Mouse (Mus musculus): ENCODE data around the gene Syt9. TPM values are rescaled to one million over a fixed set of nuclear protein-coding genes. Genes with fewer than 3 reads are reported as not detected.
"Not testable (repeated sequence)": the region's sequence is repeated elsewhere in the genome, so short reads cannot be mapped to it uniquely, and the experiment has no call there.

Syt9 gene
- polyA plus RNA-seq, 1 experiment, result 5.2 TPM

DNA sequence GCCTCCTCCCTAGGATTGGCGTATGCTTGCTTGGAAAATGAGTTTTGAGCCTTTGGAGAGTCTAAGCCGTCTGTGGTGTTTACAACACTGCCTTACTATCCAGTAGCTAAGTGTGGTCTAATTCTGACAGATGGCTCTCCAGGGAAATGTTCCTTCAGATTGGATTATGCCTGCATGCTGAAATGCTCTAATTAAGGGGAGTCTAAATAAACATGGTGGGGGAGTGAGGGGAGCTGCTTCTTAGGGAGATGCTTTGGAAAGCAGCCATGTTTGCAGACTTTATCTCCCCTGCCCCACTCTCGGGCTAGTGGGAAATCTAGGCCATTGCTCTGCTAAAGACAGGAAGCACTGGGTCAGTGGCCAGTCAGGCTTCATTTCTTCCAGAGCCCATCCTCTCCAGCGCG lies 84.6 kb downstream of the Syt9 start:
- no peaks in the 10 kb centered on the region; the same call in 1 of the 2 replicates for H3K4me1 ChIP-seq (ENCODE audit: control insufficient read depth, insufficient read depth, low read length)
- no peak overlapping the region for H3K27ac ChIP-seq (ENCODE audit: insufficient read depth, low read length)
- no peak overlapping the region for H3K4me3 ChIP-seq (ENCODE audit: insufficient read depth, low read length)
- TF ChIP-seq CTCF (IDR thresholded peaks at IDR 0.05; ENCODE audit: extremely low read depth, insufficient read depth, low read length) (no peak), POLR2A (IDR thresholded peaks at IDR 0.05; ENCODE audit: extremely low read depth, insufficient read depth, low read length) (no peak)

DNA sequence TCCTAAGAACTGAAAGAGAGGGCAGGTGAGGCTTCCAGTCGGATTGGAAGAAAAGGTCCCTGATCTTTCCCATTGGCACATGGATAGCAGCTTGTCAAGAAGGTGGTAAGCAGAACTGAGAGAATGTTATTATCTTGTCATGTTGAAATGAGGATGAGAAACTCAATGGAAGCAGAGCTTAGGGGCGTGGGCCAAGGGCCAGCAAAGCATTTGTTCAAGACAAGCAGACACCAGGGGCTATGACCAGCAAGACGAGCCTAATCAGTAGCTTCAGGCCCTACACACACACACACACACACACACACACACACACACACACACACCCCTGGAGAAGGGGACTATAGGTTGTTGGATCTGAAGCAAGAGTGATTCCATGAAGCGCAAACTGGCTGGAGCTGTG lies 90.6 kb downstream of the Syt9 start:
- TF ChIP-seq CTCF (IDR thresholded peaks at IDR 0.05; ENCODE audit: extremely low read depth, insufficient read depth, low read length) (no peak), POLR2A (IDR thresholded peaks at IDR 0.05; ENCODE audit: extremely low read depth, insufficient read depth, low read length) (no peak)
- Histone ChIP-seq H3K4me1 (ENCODE audit: control insufficient read depth, insufficient read depth, low read length) (no peaks in the 10 kb centered on the region), H3K27ac (ENCODE audit: insufficient read depth, low read length) (no peak overlapping the region), H3K4me3 (ENCODE audit: insufficient read depth, low read length) (no peak overlapping the region)

DNA sequence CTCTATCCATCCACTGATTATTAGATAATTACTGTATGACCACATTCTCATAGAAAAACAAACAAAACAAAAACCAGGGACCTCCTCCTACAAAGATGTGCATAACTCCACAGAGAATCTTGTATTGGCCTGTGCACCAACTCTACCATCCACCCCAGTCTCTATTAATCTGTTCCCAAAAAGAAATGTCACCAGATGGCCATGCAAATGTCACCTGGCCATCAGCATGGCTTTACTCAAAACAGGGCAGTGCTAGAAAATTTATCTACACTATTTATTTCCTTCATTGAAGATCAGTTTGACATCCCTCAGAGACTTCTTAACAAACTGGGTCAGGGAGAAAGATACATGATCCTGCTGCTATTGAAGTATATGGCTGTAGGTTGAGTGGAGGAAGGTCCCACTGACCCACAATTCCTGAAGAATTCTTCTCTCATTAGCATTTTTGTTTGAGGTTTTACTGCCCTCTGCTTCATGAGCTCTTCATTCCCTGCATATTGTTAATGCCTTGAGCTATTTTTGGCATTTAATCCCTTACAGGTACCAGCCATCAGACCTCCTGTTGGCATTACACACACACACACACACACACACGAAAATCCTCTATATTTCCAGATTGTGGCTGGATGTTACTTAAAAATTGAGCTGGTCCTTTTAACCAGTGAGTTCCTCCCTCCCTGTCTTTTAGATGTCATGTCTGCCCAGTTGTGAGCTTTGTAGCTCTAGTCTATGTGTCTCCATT lies 91.3 kb downstream of the Syt9 start:
- H3K4me1 ChIP-seq (ENCODE audit: control insufficient read depth, insufficient read depth, low read length), result no peaks in the 10 kb centered on the region
- no peak overlapping the region for H3K4me3 ChIP-seq (ENCODE audit: insufficient read depth, low read length)
- TF ChIP-seq POLR2A (IDR thresholded peaks at IDR 0.05; ENCODE audit: extremely low read depth, insufficient read depth, low read length) (no peak), CTCF (IDR thresholded peaks at IDR 0.05; ENCODE audit: extremely low read depth, insufficient read depth, low read length) (no peak)
- H3K27ac ChIP-seq (ENCODE audit: insufficient read depth, low read length), result no peak overlapping the region

GRCm38 (mm10) chr7:107462962-107463361 lies 92.4 kb downstream of the Syt9 start:
- no peak for TF ChIP-seq POLR2A (IDR thresholded peaks at IDR 0.05; ENCODE audit: extremely low read depth, insufficient read depth, low read length)
- no peak for TF ChIP-seq CTCF (IDR thresholded peaks at IDR 0.05; ENCODE audit: extremely low read depth, insufficient read depth, low read length)
- no peaks in the 10 kb centered on the region for H3K4me1 ChIP-seq (ENCODE audit: control insufficient read depth, insufficient read depth, low read length)
- no peak overlapping the region for H3K27ac ChIP-seq (ENCODE audit: insufficient read depth, low read length)
- no peak overlapping the region for H3K4me3 ChIP-seq (ENCODE audit: insufficient read depth, low read length)

GRCm38 (mm10) chr7:107465081-107465480 lies 94.6 kb downstream of the Syt9 start:
- no peak overlapping the region for H3K27ac ChIP-seq (ENCODE audit: insufficient read depth, low read length)
- H3K4me3 ChIP-seq (ENCODE audit: insufficient read depth, low read length), result no peak overlapping the region
- TF ChIP-seq CTCF (IDR thresholded peaks at IDR 0.05; ENCODE audit: extremely low read depth, insufficient read depth, low read length) (no peak), POLR2A (IDR thresholded peaks at IDR 0.05; ENCODE audit: extremely low read depth, insufficient read depth, low read length) (no peak)
- no peaks in the 10 kb centered on the region for H3K4me1 ChIP-seq (ENCODE audit: control insufficient read depth, insufficient read depth, low read length)

GRCm38 (mm10) chr7:107478979-107479965 lies 108.7 kb downstream of the Syt9 start:
- TF ChIP-seq CTCF (IDR thresholded peaks at IDR 0.05; ENCODE audit: extremely low read depth, insufficient read depth, low read length), result no peak
- TF ChIP-seq POLR2A (IDR thresholded peaks at IDR 0.05; ENCODE audit: extremely low read depth, insufficient read depth, low read length), result no peak
- Histone ChIP-seq H3K27ac (ENCODE audit: insufficient read depth, low read length) (no peak overlapping the region), H3K4me1 (ENCODE audit: control insufficient read depth, insufficient read depth, low read length) (no peaks in the 10 kb centered on the region), H3K4me3 (ENCODE audit: insufficient read depth, low read length) (no peak overlapping the region)

- not testable (repeated sequence) for H3K27ac ChIP-seq (ENCODE audit: insufficient read depth, low read length); H3K4me3 ChIP-seq (ENCODE audit: insufficient read depth, low read length); H3K4me1 ChIP-seq (ENCODE audit: control insufficient read depth, insufficient read depth, low read length)
Measured at GRCm38 (mm10) chr7:107485709-107486108, 115.2 kb downstream of the Syt9 start.

DNA sequence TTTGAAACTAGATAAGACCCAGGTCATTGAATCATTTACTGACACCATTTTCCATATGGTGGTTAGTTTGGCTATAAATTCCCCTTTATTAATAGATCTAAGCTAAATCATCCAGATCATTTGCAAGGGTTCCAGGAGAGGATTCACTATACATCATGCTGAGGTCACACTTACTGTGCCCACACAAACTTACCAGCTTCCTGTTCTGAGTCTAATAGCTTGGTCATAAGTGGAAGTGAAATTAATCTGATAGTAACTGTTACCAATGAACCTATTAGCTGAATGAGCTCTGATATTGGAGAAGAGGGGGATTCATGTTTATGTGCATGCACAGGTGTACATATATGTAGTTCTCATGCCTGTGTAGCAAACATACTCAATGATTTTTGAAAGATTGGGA lies 124.9 kb downstream of the Syt9 start:
- Histone ChIP-seq H3K4me1 (ENCODE audit: control insufficient read depth, insufficient read depth, low read length) (no peaks in the 10 kb centered on the region), H3K27ac (ENCODE audit: insufficient read depth, low read length) (no peak overlapping the region), H3K4me3 (ENCODE audit: insufficient read depth, low read length) (no peak overlapping the region)
- no peak for TF ChIP-seq CTCF (IDR thresholded peaks at IDR 0.05; ENCODE audit: extremely low read depth, insufficient read depth, low read length)
- TF ChIP-seq POLR2A (IDR thresholded peaks at IDR 0.05; ENCODE audit: extremely low read depth, insufficient read depth, low read length), result no peak

DNA sequence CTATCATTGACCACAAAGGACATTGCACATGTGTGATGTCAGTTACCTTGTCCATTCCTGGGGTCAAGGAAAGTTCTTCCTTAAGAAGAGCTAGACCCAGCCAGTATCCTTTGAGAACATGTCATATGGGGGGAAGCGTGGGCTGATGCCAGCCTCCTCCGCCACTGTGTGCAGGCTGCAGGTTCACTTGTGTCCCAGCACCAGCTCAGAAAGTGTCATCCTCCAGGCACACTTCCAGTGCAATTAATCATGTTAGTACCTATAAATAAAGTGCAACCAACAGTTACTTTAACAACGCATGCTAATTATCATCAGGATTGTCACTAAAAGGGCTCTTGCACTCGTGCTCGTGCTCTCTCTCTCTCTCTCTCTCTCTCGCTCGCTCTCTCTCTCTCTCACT lies 126.4 kb downstream of the Syt9 start:
- TF ChIP-seq CTCF (IDR thresholded peaks at IDR 0.05; ENCODE audit: extremely low read depth, insufficient read depth, low read length), result no peak
- TF ChIP-seq POLR2A (IDR thresholded peaks at IDR 0.05; ENCODE audit: extremely low read depth, insufficient read depth, low read length), result no peak
- Histone ChIP-seq H3K4me1 (ENCODE audit: control insufficient read depth, insufficient read depth, low read length) (no peaks in the 10 kb centered on the region), H3K27ac (ENCODE audit: insufficient read depth, low read length) (no peak overlapping the region)

GRCm38 (mm10) chr7:107500641-107501040 lies 130.1 kb downstream of the Syt9 start:
- no peak for TF ChIP-seq POLR2A (IDR thresholded peaks at IDR 0.05; ENCODE audit: extremely low read depth, insufficient read depth, low read length)
- no peak for TF ChIP-seq CTCF (IDR thresholded peaks at IDR 0.05; ENCODE audit: extremely low read depth, insufficient read depth, low read length)
- peaks cover 2% of the 10 kb centered on the region; the same call in 1 of the 2 replicates for H3K4me1 ChIP-seq (ENCODE audit: control insufficient read depth, insufficient read depth, low read length)
- H3K4me3 ChIP-seq (ENCODE audit: insufficient read depth, low read length), result no peak overlapping the region
- no peak overlapping the region for H3K27ac ChIP-seq (ENCODE audit: insufficient read depth, low read length)

More for the DNA sequence above, 126.4 kb downstream of the Syt9 start:
- no peak overlapping the region for H3K4me3 ChIP-seq (ENCODE audit: insufficient read depth, low read length)

All from cortical plate, adult 2 months (tissue).